Mouse (Mus musculus) left cerebral cortex, adult 2 months (tissue): ENCODE measurements around the gene Lbp. TPM values are rescaled to one million over a fixed set of nuclear protein-coding genes. Genes with fewer than 3 reads are reported as not detected.

Source experiments
- DNase-seq, 2 experiments: peaks; one replicate each; pipeline ENCODE4 v3.0.0; 2021 to 2022; ENCODE audit warnings: low spot score in 2 of 2, mixed read lengths in 1 of 2; ENCODE audit errors: extremely low spot score in 1 of 2
- H3K27ac ChIP-seq: fragments of 200-600 bp; 2 replicates; pipeline ENCODE4 v1.8.1; 2022
- H3K4me3 ChIP-seq: fragments of 200-600 bp; 2 replicates; pipeline ENCODE4 v1.8.1; 2022
- CTCF ChIP-seq: fragments of 200-600 bp; IDR thresholded peaks from 2 replicates; pipeline ENCODE4 v1.8.1; 2022; ENCODE audit warnings: antibody characterized with exemption, mild to moderate bottlenecking, moderate library complexity
- intact Hi-C: fragments of 180-260 bp; cut with DNase I; formaldehyde crosslinking; loops from one replicate; pipeline ENCODE4 v1.15.1; 2025
- total RNA-seq, 2 experiments: library from RNA; stranded (reverse); gene quantifications; 2 replicates each; pipeline ENCODE4 v1.2.3; 2021

Lbp gene
- total RNA-seq, 2 experiments from 2014 or later, result 1.2 to 2.4 TPM

DNA sequence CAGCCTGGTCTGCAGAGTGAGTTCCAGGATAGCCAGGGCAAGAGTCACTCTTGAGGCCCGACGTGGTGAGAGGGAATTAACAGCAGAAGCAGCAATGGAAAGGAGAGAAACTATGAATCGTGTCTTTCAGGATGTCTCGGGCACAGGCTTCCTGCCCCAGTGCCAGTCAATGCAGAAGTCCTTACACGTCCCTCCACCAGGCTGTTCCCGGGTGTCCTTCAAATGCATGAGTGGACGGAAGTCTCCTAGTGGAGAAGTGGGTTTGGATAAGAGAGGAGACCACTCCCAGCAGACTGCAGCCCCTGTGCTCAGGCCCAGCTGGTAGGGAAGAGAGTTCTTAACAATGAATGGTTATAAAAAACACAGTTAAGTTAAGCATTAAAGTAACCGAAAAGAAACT is 62.0 kb downstream of the Lbp start:
- TF ChIP-seq CTCF, result no peak
- intact Hi-C loops, result no loop called here
- DNase-seq, result no peak
- no peak overlapping the region for H3K27ac ChIP-seq
- no peak overlapping the region for H3K4me3 ChIP-seq

DNA sequence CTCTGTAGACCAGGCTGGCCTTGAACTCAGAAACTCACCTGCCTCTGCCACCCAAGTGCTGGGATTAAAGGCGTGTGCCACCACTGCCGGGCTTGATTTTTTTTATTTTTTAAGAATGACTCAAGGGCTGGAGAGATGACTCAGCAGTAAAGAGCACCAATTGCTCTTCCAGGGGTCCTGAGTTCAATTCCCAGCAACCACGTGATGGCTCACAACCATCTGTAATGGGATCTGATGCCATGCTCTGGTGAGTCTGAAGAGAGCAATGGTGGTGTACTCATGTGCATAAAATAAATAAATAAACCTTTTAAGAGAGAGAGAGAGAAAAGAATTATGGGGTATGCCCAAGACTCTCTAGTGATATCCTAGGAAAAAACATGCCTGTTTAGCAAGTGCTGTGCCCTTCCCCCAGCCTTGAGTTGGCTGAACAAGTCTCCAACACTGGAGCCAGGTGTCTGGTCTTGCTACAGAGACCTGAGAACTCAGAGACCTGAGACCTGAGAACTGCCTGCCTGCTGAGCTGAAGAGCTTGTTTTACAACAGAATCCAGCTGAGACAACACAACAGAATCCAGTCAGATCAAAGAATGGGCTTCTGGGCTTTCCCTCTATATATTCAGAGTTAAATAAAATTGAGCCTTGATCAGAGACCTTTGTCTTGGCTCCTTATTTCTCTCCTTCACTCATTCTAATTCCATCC is 63.3 kb downstream of the Lbp start:
- no peak for TF ChIP-seq CTCF
- intact Hi-C loops, result no loop called here
- H3K27ac ChIP-seq, result no peak overlapping the region
- H3K4me3 ChIP-seq, result no peak overlapping the region
- DNase-seq, result no peak

DNA sequence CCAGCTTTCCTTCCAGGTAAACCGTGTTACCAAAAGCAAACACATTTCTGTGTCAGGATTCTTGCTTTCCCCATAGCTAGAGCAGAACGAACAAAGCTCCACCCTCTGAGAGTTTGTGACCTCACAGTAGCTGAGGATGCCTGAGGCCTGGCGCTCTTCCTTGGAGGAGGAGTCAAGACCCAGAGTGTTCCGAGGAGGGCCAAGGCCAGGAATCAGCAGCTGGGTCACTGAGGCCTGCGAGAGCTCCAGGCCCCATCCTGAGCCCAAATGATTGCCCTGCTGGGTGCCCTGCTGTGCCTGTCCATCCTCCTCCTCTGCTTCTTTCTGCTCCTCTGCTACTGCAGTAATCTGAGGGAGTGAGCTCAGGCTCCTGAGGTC is 63.9 kb downstream of the Lbp start:
- intact Hi-C loops, result no loop called here
- TF ChIP-seq CTCF, result no peak
- DNase-seq, result no peak
- no peak overlapping the region for H3K4me3 ChIP-seq
- no peak overlapping the region for H3K27ac ChIP-seq

GRCm38 (mm10) chr2:158373061-158373460 is 66.8 kb downstream of the Lbp start:
- intact Hi-C loops, result no loop called here
- Histone ChIP-seq H3K4me3 (no peak overlapping the region), H3K27ac (no peak overlapping the region)
- no peak for TF ChIP-seq CTCF
- no peak for DNase-seq

DNA sequence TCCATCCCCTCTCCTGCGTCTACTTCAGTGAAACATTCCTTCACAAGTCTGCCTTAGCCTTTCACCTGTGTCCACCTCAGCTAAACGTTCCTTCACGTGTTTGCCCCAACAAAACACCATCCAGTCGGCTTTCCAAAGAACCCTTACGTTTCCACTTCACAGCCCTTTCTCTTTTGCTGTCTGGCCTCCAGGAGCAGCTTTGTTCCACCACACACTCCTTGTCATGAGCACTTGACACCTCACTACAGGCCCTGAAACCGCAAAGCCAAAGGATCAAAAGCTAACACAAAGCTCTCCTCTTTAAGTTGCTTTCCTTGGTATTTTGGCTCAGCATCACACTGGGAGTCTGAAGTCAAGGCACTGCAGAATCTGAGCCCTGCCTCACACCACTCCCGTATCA is 67.2 kb downstream of the Lbp start:
- Histone ChIP-seq H3K27ac (no peak overlapping the region), H3K4me3 (no peak overlapping the region)
- intact Hi-C loops, result no loop called here
- DNase-seq, result no peak
- no peak for TF ChIP-seq CTCF

DNA sequence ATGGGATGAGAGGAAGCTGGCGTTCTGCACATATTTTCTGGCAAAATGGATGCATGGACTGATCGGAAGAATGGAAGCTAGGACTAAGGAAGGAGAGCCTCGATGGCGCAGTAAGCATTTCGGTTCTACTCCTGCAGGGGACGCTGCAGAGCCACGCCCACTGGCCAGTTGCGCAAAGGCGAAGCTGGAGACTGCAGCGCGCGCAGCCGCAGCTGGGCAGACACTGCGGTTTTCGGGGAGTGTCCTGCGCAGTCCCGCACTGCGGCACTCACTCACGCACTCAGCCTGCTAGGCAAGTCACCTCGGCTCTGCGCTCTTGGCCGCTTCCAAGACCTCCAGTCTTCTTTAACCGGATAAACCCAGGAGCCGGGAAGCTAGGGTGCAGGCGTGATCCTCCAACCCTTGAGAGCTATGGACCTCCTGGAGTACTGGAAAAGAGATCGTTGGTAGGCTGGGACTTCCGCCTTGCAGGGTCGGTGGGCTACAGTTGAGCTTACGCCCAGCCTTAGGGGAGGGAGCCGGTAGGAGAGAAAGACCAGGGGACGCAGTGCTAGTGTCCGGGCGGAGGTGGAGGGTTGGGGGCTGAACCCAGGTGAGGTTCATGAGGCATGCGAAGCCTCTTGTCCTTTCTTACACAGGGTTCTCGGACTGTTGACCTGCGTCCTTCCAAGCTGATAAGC is 69.3 kb downstream of the Lbp start, which contains the start of gene Snhg11:
Gene Snhg11 (plus strand): TSS at position 196 of the 680 bp plus-strand sequence.
- intact Hi-C loops, result loop anchor here (1.0 kb wide), 1 partner anchor 14 kb away; no protein-coding TSS in a partner anchor
- peak within 1 kb of the TSS; percentile 74 for H3K4me3 ChIP-seq
- TF ChIP-seq CTCF, result peak; percentile 92
- DNase-seq, result peak; percentile 91 to 97
- peak within 1 kb of the TSS; percentile 100 for H3K27ac ChIP-seq

GRCm38 (mm10) chr2:158376123-158376687 is 69.9 kb downstream of the Lbp start:
- DNase-seq, result peak in 1 of 2 experiments; percentile 34
- intact Hi-C loops, result no loop called here
- no peak for TF ChIP-seq CTCF
- Histone ChIP-seq H3K4me3 (peak overlapping the region; percentile 74), H3K27ac (peak overlapping the region; percentile 100)

DNA sequence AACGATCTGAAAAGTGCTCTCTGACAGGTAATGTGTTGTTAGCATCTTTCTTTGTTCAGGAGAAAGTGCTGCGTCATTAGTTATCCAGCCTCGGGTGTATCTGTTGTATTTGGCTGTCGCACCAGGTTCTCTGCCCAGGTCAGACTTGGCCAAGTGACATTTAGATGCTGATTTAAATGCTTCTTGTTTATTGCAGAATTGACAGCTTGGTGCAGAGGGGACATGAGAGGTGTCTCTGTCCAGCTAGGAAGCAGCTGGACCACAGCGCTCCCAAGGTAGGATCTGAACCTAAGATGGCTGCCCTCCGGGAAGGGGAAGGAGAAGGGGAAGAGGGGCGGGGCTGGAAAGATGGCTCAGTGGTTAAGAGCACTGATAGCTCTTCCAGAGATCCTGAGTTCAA is 70.5 kb downstream of the Lbp start:
- TF ChIP-seq CTCF, result no peak
- Histone ChIP-seq H3K4me3 (peak overlapping the region; percentile 74), H3K27ac (peak overlapping the region; percentile 100)
- DNase-seq, result peak; percentile 44 to 47
- intact Hi-C loops, result no loop called here

GRCm38 (mm10) chr2:158377811-158378210 is 71.5 kb downstream of the Lbp start:
- intact Hi-C loops, result no loop called here
- TF ChIP-seq CTCF, result no peak
- peak overlapping the region; percentile 54 for H3K27ac ChIP-seq
- DNase-seq, result peak; percentile 45 to 52
- H3K4me3 ChIP-seq, result peak overlapping the region; percentile 74

DNA sequence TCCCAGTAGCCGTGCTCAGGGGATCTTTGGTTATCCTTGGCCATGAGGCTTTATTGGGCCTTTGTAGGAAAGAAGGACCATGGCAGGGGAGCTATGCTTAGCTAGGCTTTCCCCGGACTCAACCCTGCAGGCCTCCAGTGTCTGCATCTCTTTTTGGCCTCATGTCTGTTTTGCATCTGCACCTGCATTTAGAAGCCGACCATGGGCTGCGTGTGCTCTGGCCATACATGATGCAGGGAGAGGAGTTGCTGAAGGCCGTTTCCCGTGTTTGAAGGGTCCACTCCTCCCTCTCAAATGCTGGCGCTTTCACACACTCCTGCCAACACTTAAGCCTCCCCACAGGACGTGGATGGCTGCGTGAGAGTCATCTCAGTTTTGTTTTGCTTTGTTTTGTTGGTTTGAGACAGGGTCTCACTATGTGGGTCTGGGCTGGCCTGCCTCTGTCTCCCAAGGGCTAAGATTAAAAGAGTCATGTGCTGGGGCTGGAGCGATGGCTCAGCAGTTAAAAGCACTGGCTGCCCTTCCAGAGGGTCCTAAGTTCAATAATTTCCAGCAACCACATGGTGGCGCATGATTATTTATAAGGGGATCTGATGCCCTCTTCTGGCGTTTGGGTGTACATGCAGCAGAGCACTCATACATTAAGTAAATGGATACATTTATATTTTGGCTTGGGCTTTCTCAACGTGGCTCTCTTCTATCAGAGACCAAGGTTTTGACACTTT is 73.2 kb downstream of the Lbp start:
- peak overlapping the region; percentile 74 for H3K4me3 ChIP-seq
- H3K27ac ChIP-seq, result no peak overlapping the region
- peak; percentile 51 to 56 for DNase-seq
- peak; percentile 92 for TF ChIP-seq CTCF
- intact Hi-C loops, result loop anchor here (10.0 kb wide), 1 partner anchor 265 kb away; no protein-coding TSS in a partner anchor

Other genes starting within 250 kb of the Lbp start
- gene Tgm2, start 160.1 kb upstream of the Lbp start, total RNA-seq, result 10 to 100 TPM; 12.9 to 14.6 TPM
- gene D630003M21Rik, start 77.3 kb upstream of the Lbp start, total RNA-seq, result 1 to 10 TPM; 3.5 to 3.7 TPM
- gene Bpi, start 48.4 kb upstream of the Lbp start, total RNA-seq, result not detected
- 100 to 1,000 TPM; 812 to 868 TPM for gene Snhg11, start 69.1 kb downstream of the Lbp start, total RNA-seq
- 100 to 1,000 TPM; 114 to 115 TPM for gene Ralgapb, start 103.4 kb downstream of the Lbp start, total RNA-seq
- gene Adig, start 196.1 kb downstream of the Lbp start, total RNA-seq, result not detected
- under 1 TPM in 1 of 2 experiments, not detected in 1; 0.52 TPM for gene Arhgap40, start 206.3 kb downstream of the Lbp start, total RNA-seq